19 mouse cellular contexts compared by ENCODE assay signal in the genomic region with DNA sequence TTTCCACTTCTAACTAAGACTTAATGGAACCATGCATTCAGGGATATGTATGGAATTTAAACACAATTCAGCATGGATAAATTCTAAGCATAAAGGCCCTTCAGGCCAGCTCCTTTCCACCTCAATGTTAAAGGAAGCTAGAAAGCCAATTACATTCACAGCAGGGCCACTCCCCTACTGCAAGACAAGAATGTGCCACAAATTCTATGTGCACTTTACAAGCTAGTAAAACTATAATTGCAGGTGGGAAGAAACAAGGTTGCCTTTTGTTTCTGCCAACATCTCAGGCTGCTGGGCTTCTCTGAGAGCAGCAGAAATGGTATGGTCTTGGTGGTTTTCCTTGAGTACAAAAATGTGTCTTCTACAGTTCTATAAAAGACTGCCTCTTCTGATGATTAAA.
DNase-seq lines count a peak whose midpoint lies in the region; ATAC-seq lines count a peak whose summit lies in the region.
"Had no signal": no experiment of that assay in that cellular context is flagged by ENCODE, and none has a peak within 500 bp of the region (broad histone marks: within the 10 kb centered on the region; RNA-seq: fewer than 3 reads in every experiment).

No protein-coding gene starts in this region.

- no peak overlapping the region for H3K9ac ChIP-seq in neural tube, embryonic 13.5 days
- no peak overlapping the region for H3K9ac ChIP-seq in limb, embryonic 12.5 days (replicated peaks)
- no peak overlapping the region for H3K9ac ChIP-seq in neural tube, embryonic 15.5 days (replicated peaks)
- no peak overlapping the region for H3K9ac ChIP-seq in heart, embryonic 12.5 days
- H3K9ac ChIP-seq: embryonic facial prominence, embryonic 12.5 days; forebrain, embryonic 12.5 days; heart, embryonic 13.5 days; hindbrain, embryonic 13.5 days had no signal

- H3K27me3 ChIP-seq in neural tube, embryonic 13.5 days = no peaks in the 10 kb centered on the region
- H3K27me3 ChIP-seq in limb, embryonic 12.5 days = 0 out of 2 replicates have a peak, but pooled peaks cover 8% of the 10 kb centered on the region
- no peaks in the 10 kb centered on the region for H3K27me3 ChIP-seq in neural tube, embryonic 15.5 days (replicated peaks)
- no peaks in the 10 kb centered on the region for H3K27me3 ChIP-seq in heart, embryonic 12.5 days (replicated peaks)
- H3K27me3 ChIP-seq: embryonic facial prominence, embryonic 12.5 days; heart, embryonic 13.5 days; hindbrain, embryonic 13.5 days had no signal

- H3K4me3 ChIP-seq in neural tube, embryonic 13.5 days = no peak overlapping the region
- H3K4me3 ChIP-seq in limb, embryonic 12.5 days (replicated peaks) = no peak overlapping the region
- H3K4me3 ChIP-seq in neural tube, embryonic 15.5 days (replicated peaks) = no peak overlapping the region
- H3K4me3 ChIP-seq in heart, embryonic 12.5 days = no peak overlapping the region
- H3K4me3 ChIP-seq: embryonic facial prominence, embryonic 12.5 days; forebrain, embryonic 12.5 days; heart, embryonic 13.5 days; hindbrain, embryonic 13.5 days had no signal

- ATAC-seq in neural tube, embryonic 13.5 days (ENCODE audit: low read depth) = no peak
- no peak; the same call in 1 of the 2 replicates for ATAC-seq in limb, embryonic 12.5 days (ENCODE audit: insufficient number of reproducible peaks, insufficient read depth, low FRiP score, low TSS enrichment, low read depth)
- ATAC-seq in neural tube, embryonic 15.5 days (ENCODE audit: low FRiP score) = no peak
- no peak for ATAC-seq in heart, embryonic 12.5 days (ENCODE audit: insufficient number of reproducible peaks, low FRiP score)

- no peaks in the 10 kb centered on the region for H3K36me3 ChIP-seq in neural tube, embryonic 13.5 days
- no peaks in the 10 kb centered on the region for H3K36me3 ChIP-seq in limb, embryonic 12.5 days
- no peaks in the 10 kb centered on the region for H3K36me3 ChIP-seq in neural tube, embryonic 15.5 days
- H3K36me3 ChIP-seq in heart, embryonic 12.5 days = no peaks in the 10 kb centered on the region
- H3K36me3 ChIP-seq: embryonic facial prominence, embryonic 12.5 days; forebrain, embryonic 12.5 days; heart, embryonic 13.5 days; hindbrain, embryonic 13.5 days had no signal

- peak; percentile 33 for DNase-seq in heart, adult 11 months
- DNase-seq in heart, postnatal 36 days = no peak
- DNase-seq in neural tube, embryonic 10.5 days (ENCODE audit: extremely low spot score, low spot score) = no peak
- DNase-seq in layer of hippocampus, postnatal 10 days (ENCODE audit: low spot score in 2 of 2) = no peak
- DNase-seq: adrenal gland, adult 2 months; adrenal gland, postnatal 36 days; cerebellum, adult 9-10 months; cerebellum, postnatal 25 days; gastrocnemius, postnatal 14 days; heart, postnatal 4 days; kidney, adult 11 months had no signal

- H3K9me3 ChIP-seq in neural tube, embryonic 13.5 days = no peaks in the 10 kb centered on the region
- no peaks in the 10 kb centered on the region for H3K9me3 ChIP-seq in limb, embryonic 12.5 days
- H3K9me3 ChIP-seq in neural tube, embryonic 15.5 days (replicated peaks) = no peaks in the 10 kb centered on the region
- H3K9me3 ChIP-seq in heart, embryonic 12.5 days (replicated peaks) = no peaks in the 10 kb centered on the region
- H3K9me3 ChIP-seq: embryonic facial prominence, embryonic 12.5 days; forebrain, embryonic 12.5 days; heart, embryonic 13.5 days; hindbrain, embryonic 13.5 days had no signal

- no peak overlapping the region for H3K4me2 ChIP-seq in neural tube, embryonic 13.5 days
- 0 out of 2 replicates have a peak overlapping the region, but pooled peaks have one; percentile 24 for H3K4me2 ChIP-seq in limb, embryonic 12.5 days
- H3K4me2 ChIP-seq in neural tube, embryonic 15.5 days = no peak overlapping the region
- no peak overlapping the region for H3K4me2 ChIP-seq in heart, embryonic 12.5 days
- H3K4me2 ChIP-seq: embryonic facial prominence, embryonic 12.5 days; forebrain, embryonic 12.5 days; heart, embryonic 13.5 days; hindbrain, embryonic 13.5 days had no signal

- H3K27ac ChIP-seq in neural tube, embryonic 13.5 days (replicated peaks) = 0 out of 2 replicates have a peak overlapping the region, but pooled peaks have one; percentile 3
- peak overlapping the region; percentile 90 for H3K27ac ChIP-seq in limb, embryonic 12.5 days
- 0 out of 2 replicates have a peak overlapping the region, but pooled peaks have one; percentile 37 for H3K27ac ChIP-seq in neural tube, embryonic 15.5 days (replicated peaks)
- H3K27ac ChIP-seq in heart, embryonic 12.5 days (ENCODE audit: poor library complexity, severe bottlenecking) = no peak overlapping the region
- H3K27ac ChIP-seq: embryonic facial prominence, embryonic 12.5 days; forebrain, embryonic 12.5 days; heart, embryonic 13.5 days; hindbrain, embryonic 13.5 days had no signal

- H3K4me1 ChIP-seq in neural tube, embryonic 13.5 days (replicated peaks) = peaks cover 39% of the 10 kb centered on the region
- peaks cover 46% of the 10 kb centered on the region for H3K4me1 ChIP-seq in limb, embryonic 12.5 days (replicated peaks)
- H3K4me1 ChIP-seq in neural tube, embryonic 15.5 days = peaks cover 18% of the 10 kb centered on the region
- H3K4me1 ChIP-seq in heart, embryonic 12.5 days (replicated peaks) = peaks cover 31% of the 10 kb centered on the region

- intact Hi-C loops in heart, postnatal 36 days (cut with DNase I) = no loop called here
